Mouse (Mus musculus) E14TG2a.4 (cell line): Measurements from ENCODE around the gene Cenpq.

Experiments
- CTCF ChIP-seq: conservative IDR thresholded peaks from 2 replicates; pipeline ENCODE4 v1.5.1; 2014; ENCODE audit warnings: low read length
- NANOG ChIP-seq: IDR thresholded peaks from 2 replicates; pipeline ENCODE4 v1.6.1; 2014; ENCODE audit warnings: borderline replicate concordance, low read length, mixed read lengths
- POU5F1 ChIP-seq: IDR thresholded peaks from 2 replicates; pipeline ENCODE4 v1.6.1; 2014; ENCODE audit warnings: low read length, borderline replicate concordance

DNA sequence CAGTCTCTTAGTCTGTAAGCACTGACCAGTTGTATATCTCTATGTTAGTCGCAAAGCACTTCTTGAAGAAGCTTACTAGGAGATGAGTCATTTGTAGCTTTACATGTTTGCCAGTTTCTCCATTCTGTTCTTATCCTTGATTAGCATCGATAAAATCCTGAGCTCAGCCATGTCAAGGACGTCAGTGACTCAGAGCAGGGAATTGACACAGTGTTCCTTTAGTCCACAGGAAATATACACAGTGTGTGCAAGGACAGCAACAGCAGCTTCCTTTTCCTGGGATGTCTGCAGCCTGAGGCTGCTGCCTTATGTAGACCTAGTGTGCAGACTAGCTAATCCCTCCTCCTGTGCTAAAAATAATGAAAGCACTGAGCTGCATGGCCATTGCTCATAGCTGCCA, 13.7 kb upstream of the Cenpq start:
- no peak for TF ChIP-seq POU5F1
- no peak for TF ChIP-seq CTCF
- TF ChIP-seq NANOG, result no peak
